Mouse (Mus musculus) embryonic fibroblast, embryonic 13.5 days (primary cell): ENCODE measurements around the gene Tvp23a.

Experiments used
- CTCF ChIP-seq: IDR thresholded peaks from 2 replicates; pipeline ENCODE4 v1.5.1; 2011; ENCODE audit warnings: mild to moderate bottlenecking, control low read depth, low read length, moderate library complexity, borderline replicate concordance; ENCODE audit not compliant: insufficient read depth
- POLR2A ChIP-seq: IDR thresholded peaks from 2 replicates; pipeline ENCODE4 v1.6.1; 2011; ENCODE audit warnings: low read depth, mild to moderate bottlenecking, control low read depth, low read length, moderate library complexity

- TF ChIP-seq CTCF = no peak
- peak; percentile 99 for TF ChIP-seq POLR2A
These were observed at the start of gene Tvp23a for GRCm38 (mm10) chr16:10447264-10447594.
